Mouse (Mus musculus) B cell, adult 62 days (primary cell): ENCODE data around the gene Adam10. TPM values are rescaled to one million over a fixed set of nuclear protein-coding genes. Genes with fewer than 3 reads are reported as not detected.

Experiments
- total RNA-seq: library from RNA; stranded (reverse); gene quantifications from 4 replicates; pipeline ENCODE4 v1.2.4, GENCODE M21; 2023

Adam10 gene
- total RNA-seq, result 85.8 to 88.9 TPM (median 87.0 TPM) in 4 replicates

DNA sequence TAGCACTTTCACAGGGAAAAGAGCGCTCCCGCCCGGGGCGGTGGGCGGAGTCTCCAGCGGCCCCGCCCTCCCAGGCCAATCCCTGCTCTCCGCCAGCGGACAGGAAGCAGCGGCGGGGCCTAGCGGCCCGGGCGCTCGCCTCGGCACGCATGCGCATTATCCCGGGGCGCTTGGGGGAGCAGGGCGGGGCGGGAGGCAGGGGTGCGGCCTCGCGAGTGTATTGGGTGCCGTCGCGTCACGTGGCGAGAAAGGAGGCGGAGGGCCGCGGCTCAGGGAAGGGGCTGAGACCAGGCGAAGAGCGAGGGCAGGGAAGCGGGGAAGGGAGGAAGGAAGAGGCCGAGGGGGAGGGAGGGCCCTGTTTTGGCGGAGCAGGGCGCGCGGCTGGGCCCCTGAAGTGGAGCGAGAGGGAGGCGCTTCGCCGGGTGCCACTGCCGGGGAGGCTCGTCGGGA, at the start of gene Adam10:
TSS of gene Adam10 (plus strand) at position 316 of the 450 bp plus-strand sequence.

DNA sequence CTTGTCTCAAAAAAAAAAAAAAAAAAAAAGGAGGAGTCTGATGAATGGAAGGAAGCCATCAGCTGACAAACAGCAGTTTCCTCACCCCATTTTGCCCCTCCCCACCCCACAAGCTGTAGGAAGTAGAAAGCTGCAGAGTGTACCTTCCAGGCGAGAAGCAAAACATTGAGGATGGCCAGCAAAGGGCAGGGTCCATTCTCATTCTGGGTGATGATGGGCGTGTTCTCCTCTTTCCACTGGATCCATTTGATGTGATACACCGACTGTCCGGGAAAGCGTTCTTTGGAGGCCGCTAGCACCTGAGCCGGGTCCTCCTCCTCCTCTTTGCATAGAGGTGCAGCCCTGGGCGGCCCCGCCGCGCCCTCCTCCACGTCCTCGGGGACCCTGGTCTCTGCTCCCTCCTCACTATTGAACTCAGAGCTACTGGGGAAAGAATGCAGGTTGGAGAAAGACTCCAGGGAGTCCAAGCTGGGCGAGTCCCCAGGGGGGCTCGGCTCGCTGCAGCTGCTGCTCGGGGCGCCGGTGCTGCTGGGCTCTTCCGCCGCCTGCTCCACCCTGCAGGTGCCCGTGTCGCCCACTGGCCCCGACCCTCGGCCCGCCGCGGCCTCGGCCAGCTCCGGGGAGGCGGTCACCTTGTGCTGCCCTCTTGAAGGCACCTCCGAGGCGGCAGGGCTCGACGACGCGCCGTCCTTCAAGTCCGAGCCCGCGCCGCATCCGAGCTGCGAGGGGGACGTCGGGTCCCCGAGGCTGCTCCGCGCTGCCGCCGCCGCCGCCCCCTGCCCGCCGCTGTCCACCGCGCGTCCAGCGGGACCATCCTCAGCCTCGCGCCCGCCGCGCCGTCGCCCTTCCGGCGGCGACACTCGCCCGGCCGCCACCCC, 22.4 kb upstream of the Adam10 start, which contains the start of gene Gm10642:
TSS of gene Gm10642 (plus strand) at position 122 of the 878 bp plus-strand sequence.

DNA sequence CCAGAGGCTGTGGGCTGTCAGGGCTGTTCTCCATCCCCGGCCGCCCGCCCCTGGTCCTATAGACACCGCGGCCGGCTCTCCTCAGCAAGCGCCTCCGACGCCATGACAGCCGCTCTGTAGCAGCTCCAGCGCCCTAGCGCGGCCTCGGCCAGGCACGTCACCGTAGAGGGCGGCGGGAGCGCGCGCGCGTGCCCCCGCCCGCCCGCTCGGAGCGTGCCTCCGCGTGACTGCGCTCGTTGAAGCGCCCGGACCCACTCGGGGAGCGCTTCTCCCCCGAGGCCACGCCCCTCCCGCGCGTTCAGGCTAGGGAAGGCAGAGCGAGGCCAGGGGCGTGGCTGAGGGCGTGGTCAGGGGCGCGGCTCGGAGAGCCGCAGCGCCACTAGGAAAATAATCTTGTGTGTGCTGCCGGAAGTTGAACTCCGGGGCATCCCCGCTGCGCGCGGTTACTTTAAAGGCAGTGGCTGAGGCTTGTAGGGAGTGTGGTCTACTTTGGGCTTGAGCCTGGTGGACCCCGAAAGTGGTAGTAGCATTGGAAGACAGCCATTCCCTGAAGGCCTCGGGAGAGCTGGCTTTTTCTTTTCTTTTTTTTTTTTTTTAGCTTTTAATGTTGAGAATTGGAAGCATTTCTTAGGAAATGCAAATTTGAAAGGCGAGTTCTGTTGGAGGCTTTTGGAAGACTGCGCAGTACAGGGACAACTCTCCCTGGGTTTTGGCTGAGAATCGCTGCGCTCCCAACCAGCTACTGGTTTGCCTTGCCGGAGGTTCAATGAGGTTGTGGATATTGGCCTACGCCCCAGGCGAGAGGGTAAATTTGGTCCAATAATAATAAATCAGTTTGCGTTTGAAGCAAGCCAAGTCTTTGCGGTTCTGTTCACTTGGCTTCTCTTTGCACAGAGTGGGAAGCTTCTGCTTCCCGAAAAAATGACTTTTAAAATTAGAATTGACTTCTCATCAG, 21.5 kb upstream of the Adam10 start, which contains the start of gene Mindy2:
TSS of gene Mindy2 (minus strand) at position 162 of the 955 bp plus-strand sequence.

Other genes with a start within 250 kb of the Adam10 start
- gene Rnf111, start 175.3 kb upstream of the Adam10 start, total RNA-seq, result 93.8 to 104 TPM (median 97.8 TPM) in 4 replicates
- 92.6 to 106 TPM (median 98.9 TPM) in 4 replicates for gene Sltm, start 136.2 kb upstream of the Adam10 start, total RNA-seq
- gene Gm10642, start 22.7 kb upstream of the Adam10 start, total RNA-seq, result 3.1 to 4.4 TPM (median 4.2 TPM) in 4 replicates
- 38.2 to 42.5 TPM (median 39.7 TPM) in 4 replicates for gene Mindy2, start 21.8 kb upstream of the Adam10 start, total RNA-seq